Mouse (Mus musculus) hindbrain, embryonic 13.5 days (tissue): ENCODE results near the gene Gm826. TPM values are rescaled to one million over a fixed set of nuclear protein-coding genes. Genes with fewer than 3 reads are reported as not detected.

Source experiments
- ATAC-seq: fragments of 200-750 bp; cut with Nextera tagmentation; 2 replicates; pipeline ENCODE4 v1.8.0; 2017; ENCODE audit warnings: moderate TSS enrichment; ENCODE audit not compliant: low FRiP score
- H3K27ac ChIP-seq: fragments of 300-500 bp; sonication (generic); 2 replicates; pipeline ENCODE4 v1.5.1; 2015; ENCODE audit warnings: inconsistent platforms, mild to moderate bottlenecking, moderate library complexity
- H3K27me3 ChIP-seq: fragments of 300-500 bp; sonication (generic); 2 replicates; pipeline ENCODE4 v1.6.1; 2015; ENCODE audit warnings: mild to moderate bottlenecking, inconsistent platforms
- H3K36me3 ChIP-seq: fragments of 300-500 bp; sonication (generic); 2 replicates; pipeline ENCODE4 v1.6.1; 2015; ENCODE audit warnings: mild to moderate bottlenecking, inconsistent platforms
- H3K4me1 ChIP-seq: fragments of 300-500 bp; sonication (generic); replicated peaks from 2 replicates; pipeline ENCODE4 v1.6.1; 2015; ENCODE audit warnings: inconsistent platforms
- H3K4me2 ChIP-seq: fragments of 300-500 bp; sonication (generic); 2 replicates; pipeline ENCODE4 v1.6.1; 2015; ENCODE audit warnings: inconsistent platforms, mild to moderate bottlenecking, moderate library complexity
- H3K4me3 ChIP-seq: fragments of 300-500 bp; sonication (generic); 2 replicates; pipeline ENCODE4 v1.5.1; 2015; ENCODE audit warnings: mild to moderate bottlenecking, inconsistent platforms
- H3K9ac ChIP-seq: fragments of 300-500 bp; sonication (generic); 2 replicates; pipeline ENCODE4 v1.6.1; 2015; ENCODE audit warnings: mild to moderate bottlenecking, inconsistent platforms
- H3K9me3 ChIP-seq: fragments of 300-500 bp; sonication (generic); 2 replicates; pipeline ENCODE4 v1.6.1; 2016; ENCODE audit warnings: inconsistent platforms
- WGBS: fragments of 180-500 bp; shearing (Covaris S2); methylation state at CpG from one replicate; pipeline ENCODE4 v1.1.7; 2015; 5-methylcytosine and 5-hydroxymethylcytosine counted together
- polyA plus RNA-seq: library from polyadenylated mRNA; unstranded; fragments of >200 nt; fragmentation: Nextera tagmentation; extraction: Ambion mirVana; gene quantifications from 2 replicates; pipeline ENCODE4 v1.2.1, GENCODE M21; 2015

Gm826 gene
- polyA plus RNA-seq, 1 experiment from 2014 or later = not detected

- H3K9ac ChIP-seq = no peak overlapping the region
- H3K4me3 ChIP-seq = no peak overlapping the region
- H3K36me3 ChIP-seq = no peaks in the 10 kb centered on the region
- H3K27me3 ChIP-seq = peaks cover 19% of the 10 kb centered on the region
- ATAC-seq = no peak
- 37% methylated on average over 7 of the region's 7 CpGs for WGBS
- no peak overlapping the region for H3K27ac ChIP-seq
- H3K9me3 ChIP-seq = no peaks in the 10 kb centered on the region
- peaks cover 6% of the 10 kb centered on the region for H3K4me1 ChIP-seq
- no peak overlapping the region for H3K4me2 ChIP-seq
These were observed 14.8 kb upstream of the Gm826 start for GRCm38 (mm10) chr2:160348796-160349195.

- Histone ChIP-seq H3K9ac (no peak overlapping the region), H3K4me2 (no peak overlapping the region), H3K36me3 (no peaks in the 10 kb centered on the region), H3K27ac (no peak overlapping the region), H3K9me3 (no peaks in the 10 kb centered on the region), H3K4me1 (peaks cover 6% of the 10 kb centered on the region), H3K27me3 (peaks cover 15% of the 10 kb centered on the region), H3K4me3 (no peak overlapping the region)
- 64% methylated on average over 4 of the region's 4 CpGs for WGBS
- ATAC-seq = no peak
These were observed 14.2 kb upstream of the Gm826 start for GRCm38 (mm10) chr2:160348072-160348604.

- H3K9ac ChIP-seq = no peak overlapping the region
- no peak for ATAC-seq
- no peaks in the 10 kb centered on the region for H3K36me3 ChIP-seq
- no peaks in the 10 kb centered on the region for H3K4me1 ChIP-seq
- H3K4me3 ChIP-seq = no peak overlapping the region
- H3K9me3 ChIP-seq = no peaks in the 10 kb centered on the region
- H3K4me2 ChIP-seq = no peak overlapping the region
- no peak overlapping the region for H3K27ac ChIP-seq
- H3K27me3 ChIP-seq = peaks cover 3% of the 10 kb centered on the region; the same call in 1 of the 2 replicates
These were observed 11.7 kb upstream of the Gm826 start for GRCm38 (mm10) chr2:160345644-160346043.

GRCm38 (mm10) chr2:160340121-160340520, 6.2 kb upstream of the Gm826 start:
- Histone ChIP-seq H3K27me3 (peaks cover 4% of the 10 kb centered on the region; the same call in 1 of the 2 replicates), H3K36me3 (no peaks in the 10 kb centered on the region), H3K9ac (no peak overlapping the region), H3K9me3 (no peaks in the 10 kb centered on the region), H3K4me3 (no peak overlapping the region), H3K4me2 (no peak overlapping the region), H3K27ac (no peak overlapping the region), H3K4me1 (no peaks in the 10 kb centered on the region)
- no peak for ATAC-seq
- WGBS = 70% methylated on average over 4 of the region's 4 CpGs

- Histone ChIP-seq H3K4me3 (no peak overlapping the region), H3K27me3 (peaks cover 4% of the 10 kb centered on the region; the same call in 1 of the 2 replicates), H3K9me3 (no peaks in the 10 kb centered on the region), H3K9ac (no peak overlapping the region), H3K36me3 (no peaks in the 10 kb centered on the region), H3K27ac (no peak overlapping the region), H3K4me1 (no peaks in the 10 kb centered on the region), H3K4me2 (no peak overlapping the region)
- 94% methylated on average over 5 of the region's 5 CpGs for WGBS
- ATAC-seq = no peak
These were observed 5.6 kb upstream of the Gm826 start for GRCm38 (mm10) chr2:160339595-160339994.

- no peak overlapping the region for H3K9ac ChIP-seq
- no peaks in the 10 kb centered on the region for H3K9me3 ChIP-seq
- H3K36me3 ChIP-seq = no peaks in the 10 kb centered on the region
- H3K4me2 ChIP-seq = no peak overlapping the region
- no peak for ATAC-seq
- H3K4me1 ChIP-seq = no peaks in the 10 kb centered on the region
- no peak overlapping the region for H3K27ac ChIP-seq
- 80% methylated on average over 2 of the region's 2 CpGs for WGBS
- H3K27me3 ChIP-seq = peaks cover 4% of the 10 kb centered on the region; the same call in 1 of the 2 replicates
- H3K4me3 ChIP-seq = no peak overlapping the region
These were observed 2.1 kb upstream of the Gm826 start for GRCm38 (mm10) chr2:160336053-160336452.

- Histone ChIP-seq H3K4me3 (no peak overlapping the region), H3K27ac (no peak overlapping the region), H3K4me1 (no peaks in the 10 kb centered on the region), H3K9me3 (no peaks in the 10 kb centered on the region), H3K9ac (no peak overlapping the region), H3K27me3 (peaks cover 4% of the 10 kb centered on the region; the same call in 1 of the 2 replicates), H3K4me2 (no peak overlapping the region), H3K36me3 (no peaks in the 10 kb centered on the region)
- no peak for ATAC-seq
- WGBS = 91% methylated on average over 1 of the region's 1 CpGs
These were observed 1.1 kb upstream of the Gm826 start for GRCm38 (mm10) chr2:160335043-160335442.

- H3K4me3 ChIP-seq = no peak overlapping the region
- no peak overlapping the region for H3K27ac ChIP-seq
- peaks cover 8% of the 10 kb centered on the region for H3K4me1 ChIP-seq
- no peak overlapping the region for H3K9ac ChIP-seq
- no peak overlapping the region for H3K4me2 ChIP-seq
- no peaks in the 10 kb centered on the region for H3K9me3 ChIP-seq
- H3K36me3 ChIP-seq = no peaks in the 10 kb centered on the region
- no peaks in the 10 kb centered on the region for H3K27me3 ChIP-seq
- WGBS = 88% methylated on average over 12 of the region's 12 CpGs
- no peak for ATAC-seq
These were observed 1.2 kb downstream of the Gm826 start for GRCm38 (mm10) chr2:160332516-160333325.

GRCm38 (mm10) chr2:160328886-160329285, 5.1 kb downstream of the Gm826 start:
- no peaks in the 10 kb centered on the region for H3K9me3 ChIP-seq
- no peaks in the 10 kb centered on the region for H3K27me3 ChIP-seq
- H3K4me1 ChIP-seq = peaks cover 8% of the 10 kb centered on the region
- no peak overlapping the region for H3K9ac ChIP-seq
- 55% methylated on average over 9 of the region's 9 CpGs for WGBS
- H3K4me3 ChIP-seq = no peak overlapping the region
- H3K36me3 ChIP-seq = no peaks in the 10 kb centered on the region
- H3K27ac ChIP-seq = no peak overlapping the region
- no peak overlapping the region for H3K4me2 ChIP-seq
- ATAC-seq = no peak

- Histone ChIP-seq H3K9ac (no peak overlapping the region), H3K36me3 (no peaks in the 10 kb centered on the region), H3K4me1 (peaks cover 8% of the 10 kb centered on the region), H3K27me3 (no peaks in the 10 kb centered on the region), H3K27ac (no peak overlapping the region), H3K9me3 (no peaks in the 10 kb centered on the region), H3K4me3 (no peak overlapping the region), H3K4me2 (no peak overlapping the region)
- WGBS = 90% methylated on average over 4 of the region's 4 CpGs
- ATAC-seq = no peak
These were observed 6.2 kb downstream of the Gm826 start for GRCm38 (mm10) chr2:160327716-160328115.

GRCm38 (mm10) chr2:160327167-160327566, 6.8 kb downstream of the Gm826 start:
- no peak for ATAC-seq
- H3K4me3 ChIP-seq = no peak overlapping the region
- 63% methylated on average over 4 of the region's 4 CpGs for WGBS
- H3K9ac ChIP-seq = no peak overlapping the region
- no peaks in the 10 kb centered on the region for H3K36me3 ChIP-seq
- no peaks in the 10 kb centered on the region for H3K27me3 ChIP-seq
- peaks cover 8% of the 10 kb centered on the region for H3K4me1 ChIP-seq
- H3K27ac ChIP-seq = no peak overlapping the region
- no peak overlapping the region for H3K4me2 ChIP-seq
- no peaks in the 10 kb centered on the region for H3K9me3 ChIP-seq

- no peak overlapping the region for H3K4me2 ChIP-seq
- H3K4me1 ChIP-seq = peaks cover 8% of the 10 kb centered on the region
- H3K36me3 ChIP-seq = no peaks in the 10 kb centered on the region
- H3K27ac ChIP-seq = no peak overlapping the region
- H3K9me3 ChIP-seq = no peaks in the 10 kb centered on the region
- no peak overlapping the region for H3K4me3 ChIP-seq
- 89% methylated on average over 6 of the region's 6 CpGs for WGBS
- ATAC-seq = no peak
- H3K9ac ChIP-seq = no peak overlapping the region
- 0 out of 2 replicates have a peak, but pooled peaks cover 3% of the 10 kb centered on the region for H3K27me3 ChIP-seq
These were observed 8.8 kb downstream of the Gm826 start for GRCm38 (mm10) chr2:160325105-160325644.
